Mouse (Mus musculus): ENCODE measurements around the gene Atoh8.

GRCm38 (mm10) chr6:72216681-72217414 is 18.5 kb downstream of the Atoh8 start:
- TF ChIP-seq EP300 (IDR thresholded peaks at IDR 0.05; ENCODE audit: low read depth) (peak; percentile 99), CTCF (IDR thresholded peaks at IDR 0.05; ENCODE audit: low read depth) (peak; percentile 42)
